Mouse (Mus musculus) heart, postnatal 0 days (tissue): ENCODE data around the gene Itk.

Experiments used
- CTCF ChIP-seq: IDR thresholded peaks from 2 replicates; pipeline ENCODE4 v1.5.1; 2016; ENCODE audit warnings: antibody characterized with exemption, control low read depth, low read depth
- EP300 ChIP-seq: IDR thresholded peaks from 2 replicates; pipeline ENCODE4 v1.6.1; 2016; ENCODE audit warnings: antibody characterized with exemption, low read depth

DNA sequence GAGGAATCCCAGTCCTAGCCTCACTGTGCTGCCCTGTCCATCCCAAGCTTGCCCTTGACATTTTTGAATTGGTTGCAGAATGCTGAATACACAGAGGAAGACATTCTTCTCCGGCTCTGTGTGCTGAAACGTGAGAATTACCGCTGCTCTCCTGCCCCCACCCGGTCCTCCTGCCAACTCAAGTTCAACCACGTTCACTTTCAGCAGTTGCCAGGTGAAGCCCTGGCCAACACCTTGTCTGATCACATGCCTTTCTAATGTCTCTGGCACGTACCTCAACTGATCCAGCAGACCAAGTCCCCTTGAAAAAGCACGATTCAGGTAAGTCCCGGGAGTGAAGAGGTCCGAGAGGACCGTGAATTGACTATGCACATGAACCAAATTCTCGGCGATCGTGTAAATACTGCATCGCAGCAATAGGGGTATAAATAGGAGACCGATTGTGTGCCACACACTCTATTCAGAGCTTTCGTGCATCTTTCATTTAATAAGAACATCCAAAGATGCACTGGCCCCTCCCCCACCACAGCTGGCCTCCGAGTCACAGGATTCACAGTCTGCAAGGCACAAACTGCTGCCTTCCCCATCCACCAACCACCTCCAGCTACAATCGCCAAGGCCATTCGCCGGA, 80.1 kb downstream of the Itk start:
- TF ChIP-seq CTCF (no peak), EP300 (no peak)
